Mouse (Mus musculus): ENCODE results near the gene Rasl11b. TPM values are rescaled to one million over a fixed set of nuclear protein-coding genes. Genes with fewer than 3 reads are reported as not detected.

Gene Rasl11b
- polyA plus RNA-seq, 1 experiment from 2014 or later, result 9.4 TPM

- TF ChIP-seq CTCF (IDR thresholded peaks at IDR 0.05; ENCODE audit: low read depth), result no peak
- no peak for TF ChIP-seq EP300 (IDR thresholded peaks at IDR 0.05; ENCODE audit: low read depth)
- H3K27me3 ChIP-seq (ENCODE audit: insufficient read depth, low read length), result no peaks in the 10 kb centered on the region
- H3K4me2 ChIP-seq (ENCODE audit: low read depth, low read length), result no peak overlapping the region
- no peaks in the 10 kb centered on the region for H3K9me3 ChIP-seq (ENCODE audit: low read length)
- DNase-seq (no peak), ATAC-seq (no peak)
- 73% methylated on average over 5 of the region's 5 CpGs for WGBS (ENCODE audit: insufficient replicate concordance)
- H3K4me3 ChIP-seq (ENCODE audit: low read depth, low read length), result no peak overlapping the region
- H3K4me1 ChIP-seq (ENCODE audit: insufficient read depth), result no peaks in the 10 kb centered on the region
- no peak overlapping the region for H3K9ac ChIP-seq (replicated peaks)
- H3K27ac ChIP-seq (ENCODE audit: low read depth), result no peak overlapping the region
- no peaks in the 10 kb centered on the region for H3K36me3 ChIP-seq (replicated peaks; ENCODE audit: insufficient read depth, low read length)
Observed at GRCm38 (mm10) chr5:74204465-74204864, 9.4 kb downstream of the Rasl11b start.

GRCm38 (mm10) chr5:74205509-74205908, 10.4 kb downstream of the Rasl11b start:
- ATAC-seq (no peak), DNase-seq (no peak)
- H3K27me3 ChIP-seq (ENCODE audit: insufficient read depth, low read length), result no peaks in the 10 kb centered on the region
- H3K4me2 ChIP-seq (ENCODE audit: low read depth, low read length), result no peak overlapping the region
- H3K9ac ChIP-seq (replicated peaks), result no peak overlapping the region
- no peaks in the 10 kb centered on the region for H3K9me3 ChIP-seq (ENCODE audit: low read length)
- WGBS (ENCODE audit: insufficient replicate concordance), result 59% methylated on average over 8 of the region's 8 CpGs
- H3K4me3 ChIP-seq (ENCODE audit: low read depth, low read length), result no peak overlapping the region
- no peak for TF ChIP-seq CTCF (IDR thresholded peaks at IDR 0.05; ENCODE audit: low read depth)
- TF ChIP-seq EP300 (IDR thresholded peaks at IDR 0.05; ENCODE audit: low read depth), result no peak
- H3K4me1 ChIP-seq (ENCODE audit: insufficient read depth), result no peaks in the 10 kb centered on the region
- no peaks in the 10 kb centered on the region for H3K36me3 ChIP-seq (replicated peaks; ENCODE audit: insufficient read depth, low read length)
- no peak overlapping the region for H3K27ac ChIP-seq (ENCODE audit: low read depth)

- 78% methylated on average over 7 of the region's 7 CpGs for WGBS (ENCODE audit: insufficient replicate concordance)
- Histone ChIP-seq H3K27me3 (ENCODE audit: insufficient read depth, low read length) (no peaks in the 10 kb centered on the region), H3K4me3 (ENCODE audit: low read depth, low read length) (no peak overlapping the region), H3K27ac (ENCODE audit: low read depth) (no peak overlapping the region), H3K9me3 (ENCODE audit: low read length) (no peaks in the 10 kb centered on the region), H3K4me1 (ENCODE audit: insufficient read depth) (no peaks in the 10 kb centered on the region), H3K9ac (replicated peaks) (no peak overlapping the region), H3K4me2 (ENCODE audit: low read depth, low read length) (no peak overlapping the region), H3K36me3 (replicated peaks; ENCODE audit: insufficient read depth, low read length) (no peaks in the 10 kb centered on the region)
- TF ChIP-seq CTCF (IDR thresholded peaks at IDR 0.05; ENCODE audit: low read depth) (no peak), EP300 (IDR thresholded peaks at IDR 0.05; ENCODE audit: low read depth) (no peak)
- ATAC-seq (no peak), DNase-seq (no peak)
Observed at GRCm38 (mm10) chr5:74206038-74206437, 11.0 kb downstream of the Rasl11b start.

- no peak for DNase-seq
- no peak for ATAC-seq
- TF ChIP-seq CTCF (IDR thresholded peaks at IDR 0.05; ENCODE audit: low read depth) (no peak), EP300 (IDR thresholded peaks at IDR 0.05; ENCODE audit: low read depth) (no peak)
Observed at GRCm38 (mm10) chr5:74206649-74207048, 11.6 kb downstream of the Rasl11b start.

GRCm38 (mm10) chr5:74207209-74207608, 12.1 kb downstream of the Rasl11b start:
- DNase-seq (no peak), ATAC-seq (no peak)
- no peaks in the 10 kb centered on the region for H3K4me1 ChIP-seq (ENCODE audit: insufficient read depth)
- 65% methylated on average over 3 of the region's 3 CpGs for WGBS (ENCODE audit: insufficient replicate concordance)
- no peaks in the 10 kb centered on the region for H3K9me3 ChIP-seq (ENCODE audit: low read length)
- no peak overlapping the region for H3K27ac ChIP-seq (ENCODE audit: low read depth)
- H3K9ac ChIP-seq (replicated peaks), result no peak overlapping the region
- H3K27me3 ChIP-seq (ENCODE audit: insufficient read depth, low read length), result no peaks in the 10 kb centered on the region
- no peaks in the 10 kb centered on the region for H3K36me3 ChIP-seq (replicated peaks; ENCODE audit: insufficient read depth, low read length)
- H3K4me2 ChIP-seq (ENCODE audit: low read depth, low read length), result no peak overlapping the region
- H3K4me3 ChIP-seq (ENCODE audit: low read depth, low read length), result no peak overlapping the region
- no peak for TF ChIP-seq EP300 (IDR thresholded peaks at IDR 0.05; ENCODE audit: low read depth)
- no peak for TF ChIP-seq CTCF (IDR thresholded peaks at IDR 0.05; ENCODE audit: low read depth)

More at GRCm38 (mm10) chr5:74206649-74207048, 11.6 kb downstream of the Rasl11b start:
- no peak overlapping the region for H3K4me2 ChIP-seq (ENCODE audit: low read depth, low read length)
- no peak overlapping the region for H3K27ac ChIP-seq (ENCODE audit: low read depth)
- no peaks in the 10 kb centered on the region for H3K27me3 ChIP-seq (ENCODE audit: insufficient read depth, low read length)
- WGBS (ENCODE audit: insufficient replicate concordance), result 82% methylated on average over 7 of the region's 7 CpGs
- H3K9ac ChIP-seq (replicated peaks), result no peak overlapping the region
- H3K36me3 ChIP-seq (replicated peaks; ENCODE audit: insufficient read depth, low read length), result no peaks in the 10 kb centered on the region
- H3K4me1 ChIP-seq (ENCODE audit: insufficient read depth), result no peaks in the 10 kb centered on the region
- no peaks in the 10 kb centered on the region for H3K9me3 ChIP-seq (ENCODE audit: low read length)
- no peak overlapping the region for H3K4me3 ChIP-seq (ENCODE audit: low read depth, low read length)

GRCm38 (mm10) chr5:74208438-74208837, 13.4 kb downstream of the Rasl11b start:
- Histone ChIP-seq H3K4me1 (ENCODE audit: insufficient read depth) (no peaks in the 10 kb centered on the region), H3K4me2 (ENCODE audit: low read depth, low read length) (no peak overlapping the region), H3K4me3 (ENCODE audit: low read depth, low read length) (no peak overlapping the region), H3K36me3 (replicated peaks; ENCODE audit: insufficient read depth, low read length) (no peaks in the 10 kb centered on the region), H3K27me3 (ENCODE audit: insufficient read depth, low read length) (no peaks in the 10 kb centered on the region), H3K27ac (ENCODE audit: low read depth) (no peak overlapping the region), H3K9me3 (ENCODE audit: low read length) (no peaks in the 10 kb centered on the region), H3K9ac (replicated peaks) (no peak overlapping the region)
- TF ChIP-seq CTCF (IDR thresholded peaks at IDR 0.05; ENCODE audit: low read depth) (no peak), EP300 (IDR thresholded peaks at IDR 0.05; ENCODE audit: low read depth) (no peak)
- 60% methylated on average over 7 of the region's 7 CpGs for WGBS (ENCODE audit: insufficient replicate concordance)
- ATAC-seq (no peak), DNase-seq (no peak)

GRCm38 (mm10) chr5:74209640-74210039, 14.6 kb downstream of the Rasl11b start:
- Histone ChIP-seq H3K27me3 (ENCODE audit: insufficient read depth, low read length) (no peaks in the 10 kb centered on the region), H3K4me1 (ENCODE audit: insufficient read depth) (no peaks in the 10 kb centered on the region), H3K9ac (replicated peaks) (no peak overlapping the region), H3K4me3 (ENCODE audit: low read depth, low read length) (no peak overlapping the region), H3K9me3 (ENCODE audit: low read length) (no peaks in the 10 kb centered on the region), H3K4me2 (ENCODE audit: low read depth, low read length) (no peak overlapping the region), H3K36me3 (replicated peaks; ENCODE audit: insufficient read depth, low read length) (no peaks in the 10 kb centered on the region), H3K27ac (ENCODE audit: low read depth) (no peak overlapping the region)
- no peak for DNase-seq
- WGBS (ENCODE audit: insufficient replicate concordance), result 77% methylated on average over 4 of the region's 4 CpGs
- ATAC-seq, result no peak
- TF ChIP-seq CTCF (IDR thresholded peaks at IDR 0.05; ENCODE audit: low read depth) (no peak), EP300 (IDR thresholded peaks at IDR 0.05; ENCODE audit: low read depth) (no peak)

Data from liver, postnatal 0 days (tissue).